Mouse (Mus musculus) kidney, postnatal 4 days (tissue): ENCODE data around the gene Pcsk5.
A peak's percentile ranks its signal among the peaks of the same experiment; 100 is the strongest.
"Not testable (repeated sequence)": the region's sequence is repeated elsewhere in the genome, so short reads cannot be mapped to it uniquely, and the experiment has no call there.

Source experiments
- DNase-seq, 2 experiments: peaks; one replicate each; pipeline ENCODE4 v3.0.0; 2021; ENCODE audit warnings: mixed read lengths in 2 of 2

Pcsk5 gene

DNA sequence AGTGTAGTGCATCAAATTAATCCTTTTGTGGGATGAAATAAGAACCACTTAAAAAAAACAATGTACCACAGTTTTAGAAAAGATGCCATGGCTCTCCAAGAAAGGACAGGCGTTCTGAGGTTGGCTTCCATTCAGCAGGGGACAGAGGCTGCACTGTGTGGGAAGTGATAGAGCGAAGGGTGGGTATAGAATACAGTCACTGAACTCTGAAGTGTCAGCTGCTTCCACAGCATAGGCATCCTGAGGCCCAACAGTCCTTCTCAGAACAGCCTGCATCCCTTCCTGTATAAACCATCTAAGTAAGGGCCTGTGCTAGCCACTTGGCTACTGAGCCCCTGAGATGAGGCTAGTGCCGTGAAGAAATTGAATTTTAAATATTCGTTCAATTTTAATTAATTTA, 271.3 kb downstream of the Pcsk5 start:
- no peak for DNase-seq

DNA sequence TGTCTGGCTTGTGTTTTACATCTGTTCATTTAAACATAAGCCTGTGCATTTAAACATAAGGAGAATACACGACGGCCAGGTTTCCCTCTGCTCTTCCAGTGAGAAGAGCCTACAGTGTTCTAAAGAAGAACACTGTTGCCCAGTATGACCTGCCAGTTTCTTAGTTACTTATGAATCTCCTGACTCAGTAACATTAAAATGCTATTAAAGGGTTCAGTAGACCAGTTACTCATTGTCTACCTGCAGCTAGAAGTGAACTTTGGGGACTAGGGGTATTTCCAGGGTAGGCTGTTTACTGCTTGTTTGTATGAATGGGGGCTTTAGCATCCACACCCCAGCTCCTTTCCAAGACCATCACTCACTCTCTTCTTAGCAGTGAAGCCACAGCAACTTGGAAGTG, 278.7 kb downstream of the Pcsk5 start:
- DNase-seq: no peak

DNA sequence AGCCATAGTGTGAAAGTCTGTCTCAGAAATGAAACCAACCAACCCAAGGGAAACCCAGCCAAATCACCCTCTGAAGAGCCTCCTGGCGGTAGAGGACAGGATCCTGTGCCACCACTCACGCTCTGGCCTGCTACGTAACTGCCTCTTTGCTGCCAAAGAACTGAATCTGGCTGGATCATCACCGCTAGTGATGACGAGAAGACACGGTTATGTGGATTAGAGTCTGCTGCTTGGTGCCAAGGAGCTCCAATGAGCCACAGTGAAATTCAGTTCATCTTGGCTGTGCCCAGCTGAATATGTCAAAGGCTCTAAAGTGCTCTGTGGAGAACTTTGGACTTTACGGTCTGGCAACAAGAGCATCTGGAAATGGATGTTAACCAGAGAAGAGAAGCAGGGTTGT, 282.3 kb downstream of the Pcsk5 start:
- DNase-seq: no peak

DNA sequence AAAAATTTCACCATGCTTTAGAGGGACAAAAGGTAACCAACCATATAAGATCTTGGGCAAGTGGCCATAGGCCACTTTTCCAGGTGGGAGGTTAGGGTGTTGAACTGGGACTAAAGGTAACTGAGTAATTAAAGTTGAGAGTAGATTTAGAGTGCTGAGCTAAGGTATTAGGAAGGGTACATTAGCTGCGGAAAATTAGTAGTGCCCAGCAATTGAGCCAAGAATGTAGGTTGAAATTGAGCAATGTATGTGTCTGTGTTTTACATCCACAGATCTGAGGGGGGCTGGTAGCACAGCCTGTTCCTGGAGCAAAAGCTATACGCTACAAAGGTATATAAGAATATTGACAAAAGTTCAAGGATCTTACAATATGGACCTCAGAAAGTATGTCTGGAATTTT, 282.9 kb downstream of the Pcsk5 start:
- no peak for DNase-seq

DNA sequence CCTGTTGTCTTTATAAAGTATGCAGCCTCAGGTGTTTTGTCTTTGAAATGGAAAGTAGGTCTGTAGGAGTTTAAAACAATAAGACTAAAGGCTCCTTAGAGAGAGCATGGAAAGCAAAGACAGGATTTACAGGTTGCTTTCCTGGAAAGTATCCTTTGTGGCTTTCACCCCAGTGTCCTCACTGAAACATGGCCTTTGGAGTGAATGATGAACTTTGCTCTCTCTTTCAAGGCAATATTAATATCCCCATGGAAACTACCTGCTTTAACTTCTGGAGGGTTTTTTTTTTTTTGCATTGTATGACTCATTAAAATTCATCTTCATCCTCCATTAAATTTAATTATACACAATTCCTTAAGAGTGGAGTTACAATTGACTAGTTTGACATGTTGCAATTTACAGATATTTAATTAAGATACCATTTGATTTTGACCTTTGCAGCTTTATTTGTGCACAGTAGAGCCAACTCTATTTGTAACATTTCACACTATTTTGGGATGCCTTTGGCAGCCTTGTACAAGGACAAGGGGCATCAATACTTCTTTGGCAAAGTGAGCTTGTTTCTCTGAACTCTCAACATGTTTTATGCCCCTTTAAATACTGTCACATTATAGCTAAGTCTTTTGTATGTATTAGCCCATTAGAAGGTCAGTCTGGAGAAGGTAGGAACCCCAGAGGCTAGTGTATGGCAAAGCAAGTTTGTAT, 283.9 kb downstream of the Pcsk5 start:
- no peak for DNase-seq

DNA sequence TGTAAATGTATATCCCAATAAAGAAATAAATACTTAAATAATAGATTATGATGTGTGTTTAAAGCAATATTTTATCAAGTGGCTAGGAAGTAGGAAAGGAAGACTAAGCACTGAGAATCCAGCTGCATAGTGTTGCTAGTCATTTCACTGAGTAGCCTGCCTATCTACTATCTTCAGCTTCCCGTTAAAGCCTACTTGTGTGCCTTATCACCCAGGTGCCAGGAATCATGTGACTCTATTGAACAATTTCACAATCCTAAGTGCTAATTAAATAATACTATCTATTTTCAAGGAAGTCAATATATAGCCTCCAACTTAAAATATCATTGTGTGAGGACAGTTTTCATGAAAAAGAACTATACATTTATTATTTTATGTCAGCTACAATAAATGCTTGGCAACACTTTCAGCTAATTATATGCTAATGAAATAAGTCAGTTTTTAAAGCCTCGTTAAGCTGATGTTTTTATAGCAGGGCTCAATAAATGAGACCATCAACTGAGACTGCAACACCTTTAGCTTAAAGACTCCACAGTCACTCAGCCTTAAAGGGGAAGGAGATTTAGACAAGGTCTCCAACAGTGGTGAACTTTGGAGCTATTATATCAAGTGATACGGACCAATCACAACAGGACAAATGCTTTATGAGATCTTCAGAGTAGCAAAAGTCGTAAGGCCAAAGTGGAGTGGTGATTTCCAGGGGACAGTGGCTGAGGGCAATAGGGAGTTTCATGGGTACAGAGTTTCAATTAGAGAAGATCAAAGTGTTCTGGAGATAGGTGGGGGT, 308.5 kb downstream of the Pcsk5 start:
- no peak for DNase-seq

DNA sequence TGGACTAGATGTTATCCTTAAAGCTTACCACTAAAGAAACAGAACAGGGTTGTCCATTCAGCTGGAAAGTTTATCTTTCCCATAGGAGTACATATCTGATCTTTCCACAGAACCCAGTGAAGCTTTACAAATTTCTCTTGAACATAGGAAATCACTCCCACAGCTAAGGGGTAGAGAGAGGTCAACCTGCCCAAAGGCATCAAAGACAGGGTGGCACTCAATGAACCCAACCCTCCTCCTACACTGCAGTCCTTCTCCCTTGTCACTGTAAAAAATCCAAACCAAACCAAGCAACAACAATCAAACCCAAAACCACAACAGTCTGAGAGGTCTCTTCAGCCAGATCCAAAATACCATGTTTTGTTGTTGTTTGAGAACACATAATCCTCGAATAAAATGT, 311.9 kb downstream of the Pcsk5 start:
- DNase-seq: no peak

DNA sequence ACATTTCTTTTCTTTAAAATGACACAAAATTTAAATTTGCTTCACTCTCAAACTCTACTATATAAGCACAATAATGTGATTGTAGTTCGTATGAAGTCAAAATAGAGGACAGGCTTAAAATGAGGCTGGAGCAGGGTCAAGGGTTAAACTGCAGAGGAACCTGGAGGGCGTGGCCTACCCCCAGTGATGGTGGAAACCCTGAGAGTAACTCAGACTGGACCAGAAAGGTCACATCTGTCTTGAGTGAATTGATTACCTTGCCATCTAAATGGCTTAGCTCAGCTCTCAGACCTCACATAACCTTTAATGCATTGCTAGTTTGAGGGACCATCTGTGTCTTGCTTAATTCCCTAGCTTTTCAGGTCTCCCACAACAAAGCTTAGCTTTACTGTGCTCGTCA, 323.0 kb downstream of the Pcsk5 start:
- no peak for DNase-seq

DNA sequence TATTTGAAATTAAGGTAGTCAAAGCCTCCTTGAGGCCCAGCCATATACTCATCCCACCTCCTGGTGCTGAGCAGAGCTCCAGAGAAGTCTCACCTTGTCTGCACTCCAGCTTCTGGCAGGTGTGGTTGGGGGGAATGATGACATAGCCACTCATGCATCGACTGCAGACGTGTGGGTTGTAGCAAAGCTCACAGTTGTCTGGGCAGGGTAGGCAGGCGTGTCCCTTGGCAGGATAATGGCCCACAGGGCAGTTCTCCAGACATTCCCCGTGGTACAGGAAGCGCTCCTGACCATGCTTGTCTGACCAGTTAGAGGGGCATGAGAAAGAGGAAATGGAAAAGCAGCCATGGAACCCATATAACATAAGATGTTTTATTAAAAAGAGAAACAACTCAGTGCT, 326.1 kb downstream of the Pcsk5 start:
- DNase-seq: peak; percentile 8 to 18

DNA sequence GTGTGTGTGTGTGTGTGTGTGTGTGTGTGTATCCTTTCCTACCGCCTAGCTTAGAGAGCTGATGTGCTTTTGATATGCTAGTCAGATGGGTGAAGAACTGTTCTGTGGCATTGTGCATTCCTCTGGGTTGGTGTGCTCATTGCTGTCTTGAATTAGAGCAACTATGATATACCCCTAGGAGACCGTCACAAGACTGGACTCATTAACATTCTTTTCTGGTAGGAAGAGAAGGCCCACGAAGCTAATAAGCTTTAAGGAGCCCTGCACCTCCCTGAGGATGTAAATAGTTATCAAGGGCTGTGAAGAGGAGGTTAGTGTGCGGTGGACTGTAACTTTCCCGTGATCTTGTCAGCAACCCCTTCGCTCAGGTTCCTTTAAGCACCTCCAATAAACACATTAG, 333.2 kb downstream of the Pcsk5 start:
- DNase-seq: no peak

DNA sequence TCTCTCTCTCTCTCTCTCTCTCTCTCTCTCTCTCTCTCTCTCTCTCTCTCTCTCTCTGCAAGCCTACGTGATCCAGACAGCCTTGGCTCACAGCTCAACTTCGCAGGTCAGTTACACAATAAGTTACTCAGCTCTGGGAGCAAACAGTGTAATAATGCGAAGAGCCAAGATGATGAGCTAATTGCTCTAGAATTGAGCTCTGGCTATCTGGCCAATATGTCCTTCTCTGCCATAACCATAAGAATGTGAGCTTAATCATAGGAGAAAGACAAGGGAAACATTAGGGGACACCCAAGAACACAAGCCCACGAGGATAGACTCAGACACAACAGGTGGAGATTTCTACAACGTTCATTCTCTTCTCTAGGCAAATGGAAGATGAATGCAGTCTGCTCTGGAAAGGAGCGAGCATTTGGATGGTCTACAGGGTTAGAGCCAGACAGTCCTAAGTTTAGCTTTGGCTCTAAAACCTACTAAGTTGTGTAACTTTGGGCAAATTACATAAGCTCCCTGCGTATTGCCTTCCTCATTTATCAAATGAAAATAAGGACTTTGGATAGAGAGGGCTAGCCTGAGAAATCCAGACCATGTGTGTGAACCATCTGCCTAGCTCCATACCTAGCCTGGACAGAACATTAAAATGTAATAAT, 338.7 kb downstream of the Pcsk5 start:
- no peak for DNase-seq

DNA sequence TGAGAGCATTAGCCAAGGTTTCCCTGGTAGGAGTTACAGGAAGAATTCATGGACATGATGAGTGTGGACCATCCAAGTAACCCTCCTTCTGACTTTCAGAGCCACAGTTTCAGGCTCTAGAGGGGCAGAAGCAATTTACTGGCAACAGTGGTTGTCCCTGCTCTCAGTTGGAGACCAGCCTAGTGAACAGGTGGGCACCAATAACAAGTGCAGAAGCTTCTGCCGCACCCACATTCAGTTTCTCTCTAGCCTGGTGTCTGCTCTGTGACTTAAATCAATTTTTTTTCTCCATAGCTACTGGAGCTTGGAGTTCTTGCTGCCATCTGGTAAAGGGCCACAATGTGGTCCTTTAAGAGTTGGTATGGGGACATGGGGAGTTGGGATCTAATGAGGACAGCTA, 341.3 kb downstream of the Pcsk5 start:
- DNase-seq: no peak

DNA sequence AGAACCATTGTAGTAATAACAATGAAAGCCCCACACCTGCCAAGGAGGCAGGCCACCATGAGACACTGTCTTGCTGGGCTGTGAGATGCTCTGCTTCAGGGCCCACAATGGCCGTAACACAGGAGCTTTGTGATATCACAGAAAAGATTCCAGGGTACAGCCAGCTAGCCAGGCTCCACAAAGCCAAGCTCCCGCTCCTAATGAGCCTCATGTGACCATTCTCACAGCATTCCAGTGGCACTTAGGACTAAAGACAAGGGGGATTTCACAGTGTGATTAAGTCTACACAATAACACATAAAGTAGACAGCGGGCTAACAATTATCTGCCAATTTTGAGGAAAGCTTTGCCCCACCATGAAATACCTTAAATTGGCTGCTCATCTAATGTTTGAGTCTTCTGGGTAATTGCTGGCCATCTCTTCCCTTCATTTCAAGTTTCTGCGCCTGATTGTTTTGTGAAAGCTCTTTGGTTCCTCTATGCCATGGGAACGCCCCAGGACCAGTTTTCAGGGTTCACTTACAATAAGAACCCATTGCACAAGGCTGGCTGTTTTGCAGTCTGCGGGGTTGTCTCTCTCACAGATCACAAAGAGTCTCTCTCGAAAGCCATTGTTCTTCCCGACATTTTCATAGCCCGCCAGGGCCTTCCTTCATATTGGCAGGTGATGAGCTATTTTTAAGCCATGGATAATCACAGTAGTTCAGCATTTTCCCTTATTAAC, 345.4 kb downstream of the Pcsk5 start:
- DNase-seq: no peak

DNA sequence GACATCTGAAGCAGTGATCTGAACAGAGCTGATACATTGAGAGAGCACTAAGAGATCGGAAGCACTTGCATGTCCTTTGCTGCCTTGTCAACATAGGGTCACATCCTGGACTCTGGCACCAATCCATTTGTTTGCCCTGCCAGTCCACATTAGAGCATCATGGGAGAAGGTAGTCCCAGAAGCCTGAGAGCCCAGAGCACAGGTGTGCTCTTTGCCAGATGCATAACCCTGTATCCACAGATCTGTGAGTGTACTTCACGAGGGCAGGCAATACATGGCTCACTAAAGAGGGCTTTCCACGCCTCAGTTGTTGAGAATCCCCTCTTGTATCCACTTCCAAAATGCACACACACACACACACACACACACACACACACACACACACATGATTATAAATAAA, 346.1 kb downstream of the Pcsk5 start:
- DNase-seq: no peak

DNA sequence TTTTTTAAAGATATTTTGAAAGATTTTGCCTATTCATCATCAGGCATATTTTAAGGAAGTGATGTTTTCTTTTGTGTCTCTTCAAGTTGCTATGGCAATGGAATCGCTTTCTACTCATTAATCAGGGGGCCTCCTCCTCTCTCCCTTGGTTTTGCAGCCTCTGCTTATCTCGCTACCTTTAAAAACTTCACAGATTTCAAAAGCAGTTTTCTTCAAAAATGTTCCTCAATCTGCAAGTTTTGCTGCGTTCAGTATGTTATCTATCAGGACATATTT, 347.6 kb downstream of the Pcsk5 start:
- DNase-seq: no peak

DNA sequence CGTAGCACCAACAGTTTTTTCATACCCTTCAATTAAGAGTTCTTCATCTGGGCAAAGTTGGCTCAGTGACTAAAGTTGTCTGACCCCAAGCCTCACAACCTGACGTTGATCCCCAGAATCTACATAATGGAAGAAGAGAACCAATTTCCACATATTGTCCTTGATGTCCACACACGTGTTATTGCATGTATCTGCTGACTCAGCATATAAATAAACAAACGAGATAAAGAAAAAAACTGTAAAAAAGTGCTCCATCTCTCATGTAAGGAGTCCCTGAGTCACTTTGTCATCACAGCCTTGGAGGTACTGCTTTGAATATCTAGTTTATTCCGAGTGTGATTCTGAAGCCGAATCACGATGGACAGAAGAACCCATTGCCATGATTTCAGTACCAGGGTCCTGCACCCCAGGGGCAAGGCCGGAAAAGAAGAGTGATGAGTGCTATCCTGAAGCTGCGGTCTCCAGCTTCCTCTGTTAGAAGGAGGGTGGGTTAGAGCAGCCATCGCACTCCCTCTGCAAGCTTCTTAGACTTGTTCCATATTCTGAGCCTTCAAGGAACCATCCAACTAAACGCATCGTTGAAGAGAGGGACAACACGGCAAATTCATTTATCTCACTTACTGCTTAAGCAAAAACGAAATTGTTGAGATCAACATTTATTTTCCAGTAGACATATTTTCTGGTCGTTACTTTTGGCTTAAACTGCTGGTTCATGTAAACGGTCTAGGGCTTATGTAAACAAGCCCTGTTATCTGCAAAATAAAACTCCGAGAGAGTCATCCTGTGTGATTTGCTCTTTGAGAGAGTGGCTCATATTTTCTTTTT, 348.2 kb downstream of the Pcsk5 start:
- no peak for DNase-seq

DNA sequence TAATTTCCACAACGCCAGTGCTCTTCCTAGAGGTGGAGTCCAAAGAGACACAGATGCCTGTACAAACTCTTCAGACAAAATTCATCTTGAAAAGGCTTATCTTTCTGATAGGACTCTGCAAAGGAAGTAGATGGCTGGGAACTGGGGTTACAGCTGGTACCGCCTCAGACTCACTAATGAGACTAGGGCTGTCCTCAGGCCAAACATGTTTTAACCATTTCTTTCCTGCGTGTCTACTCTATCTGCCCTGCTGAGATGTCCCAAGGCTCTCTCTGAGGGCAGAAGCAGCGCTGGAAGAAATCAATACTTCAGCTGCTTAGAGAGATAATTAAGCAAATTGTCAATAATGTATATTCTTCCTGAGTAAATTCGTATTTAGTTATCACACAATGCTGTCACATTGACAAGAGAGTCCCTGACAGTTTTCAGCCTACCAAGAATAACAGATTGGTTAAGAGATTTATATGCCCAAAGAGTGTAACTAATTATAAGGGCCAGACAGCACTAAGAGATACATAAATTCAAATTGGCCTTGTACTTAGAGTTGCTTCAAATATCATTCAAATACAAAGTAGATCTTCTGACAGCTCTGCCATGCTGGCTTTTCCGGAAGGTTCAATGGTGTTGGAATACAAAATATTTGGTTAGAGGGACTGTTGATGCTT, 355.2 kb downstream of the Pcsk5 start:
- no peak for DNase-seq

DNA sequence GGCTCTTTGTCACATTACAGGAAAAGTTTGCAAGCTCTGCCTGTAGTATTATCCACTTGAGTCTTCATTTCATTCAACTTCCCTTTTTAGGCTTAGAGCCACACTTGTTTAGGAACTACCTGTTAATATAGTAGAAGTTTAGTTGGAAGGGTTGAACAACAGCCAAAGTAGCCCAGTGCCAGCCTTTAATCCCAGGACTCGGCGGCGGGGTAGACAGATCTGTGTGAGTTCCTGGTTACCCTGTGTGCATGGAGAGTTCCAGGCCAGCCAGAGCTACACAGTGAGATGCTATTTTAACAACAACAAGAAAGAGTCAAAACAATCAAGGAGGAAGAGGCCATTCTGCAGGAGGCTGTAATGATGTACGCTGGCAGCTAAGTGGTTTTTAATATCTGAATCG, 358.0 kb downstream of the Pcsk5 start:
- no peak for DNase-seq

DNA sequence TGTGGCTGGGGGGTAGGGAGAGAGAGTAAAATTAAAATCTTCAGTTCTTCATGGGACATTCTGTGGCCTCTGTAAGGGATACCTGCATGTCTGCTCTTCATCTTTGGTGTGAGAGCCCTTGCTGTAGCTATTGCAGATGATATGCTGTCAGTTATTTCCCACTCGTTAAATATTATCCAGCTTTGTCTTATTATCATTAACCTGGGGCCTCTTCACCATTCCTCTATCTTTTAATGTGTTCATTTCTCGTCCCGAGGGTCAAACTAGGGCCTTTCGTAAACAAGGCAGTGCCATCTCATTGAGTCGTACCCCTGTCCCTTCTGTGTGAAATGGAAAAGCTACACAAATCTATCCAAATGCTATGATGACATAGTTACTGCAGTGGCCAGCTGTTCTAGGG, 361.4 kb downstream of the Pcsk5 start:
- DNase-seq: no peak

DNA sequence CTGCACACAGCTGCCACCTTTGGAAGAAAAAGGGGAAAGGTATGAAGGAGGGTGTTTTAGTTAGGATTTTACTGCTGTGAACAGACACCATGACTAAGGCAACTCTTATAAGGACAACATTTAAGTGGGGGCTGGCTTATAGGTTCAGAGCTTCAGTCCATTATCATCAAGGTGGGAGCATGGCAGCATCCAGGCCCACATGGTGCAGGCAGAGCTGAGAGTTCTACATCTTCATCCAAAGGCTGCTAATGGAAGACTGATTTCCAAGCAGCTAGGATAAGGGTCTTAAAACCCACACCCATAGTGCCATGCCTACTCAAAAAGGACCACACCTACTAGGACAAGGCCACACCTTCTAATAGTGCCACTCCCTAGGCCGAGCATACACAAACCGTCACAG, 364.3 kb downstream of the Pcsk5 start:
- DNase-seq: not testable (repeated sequence)

DNA sequence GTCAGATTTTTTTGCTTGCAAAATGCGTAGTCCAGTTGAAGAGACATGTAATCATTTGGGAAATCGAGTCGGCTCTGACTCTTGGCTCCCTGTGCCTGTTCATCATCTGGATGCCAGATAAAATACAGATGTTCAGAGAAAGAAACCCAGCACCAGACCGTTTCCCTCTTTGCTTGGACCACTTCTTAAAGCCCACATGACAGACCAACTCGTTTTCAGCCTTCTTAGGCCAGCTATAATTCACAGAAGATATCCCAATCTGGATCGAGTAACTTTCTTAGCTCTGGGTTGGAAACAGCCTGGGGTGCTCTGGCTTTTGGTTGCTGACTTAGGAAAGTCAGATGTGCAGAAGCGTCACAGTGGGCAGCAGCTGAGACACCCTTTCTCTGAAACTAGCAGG, 365.6 kb downstream of the Pcsk5 start:
- DNase-seq: no peak

DNA sequence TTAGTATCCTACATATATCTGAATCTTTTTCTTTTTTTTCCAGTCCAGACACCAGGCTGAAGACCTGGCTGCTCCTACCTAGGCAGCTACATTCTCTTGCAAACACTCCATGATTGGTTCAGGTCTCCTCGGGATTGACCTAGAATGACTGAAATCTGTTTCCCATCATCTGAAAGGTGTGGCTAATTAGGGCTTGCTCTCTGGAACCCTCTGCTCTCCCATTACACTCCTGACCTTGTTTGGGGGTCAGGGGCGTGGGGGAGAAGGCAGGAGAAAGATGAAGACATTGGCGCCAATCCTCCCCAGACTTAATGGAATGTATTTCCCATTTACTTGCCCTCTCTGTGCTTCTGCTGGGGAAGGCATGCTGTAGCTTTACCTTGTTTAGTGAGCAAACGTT, 366.2 kb downstream of the Pcsk5 start:
- no peak for DNase-seq
